Mouse (Mus musculus) bone marrow macrophage, adult 2 months (primary cell): ENCODE results near the gene Prdm5. TPM values are rescaled to one million over a fixed set of nuclear protein-coding genes. Genes with fewer than 3 reads are reported as not detected.
A peak's percentile ranks its signal among the peaks of the same experiment; 100 is the strongest.

Experiments used
- H3K27ac ChIP-seq: 2 replicates; pipeline ENCODE4 v1.5.1; 2012; ENCODE audit warnings: low read depth, low read length; ENCODE audit not compliant: insufficient read depth
- H3K4me1 ChIP-seq: 2 replicates; pipeline ENCODE4 v1.6.1; 2012; ENCODE audit warnings: low read length; ENCODE audit not compliant: control insufficient read depth, insufficient read depth
- H3K4me3 ChIP-seq: 2 replicates; pipeline ENCODE4 v1.5.1; 2012; ENCODE audit warnings: mild to moderate bottlenecking, low read length, moderate library complexity; ENCODE audit not compliant: insufficient read depth
- CTCF ChIP-seq: IDR thresholded peaks from 2 replicates; pipeline ENCODE4 v1.5.1; 2012; ENCODE audit warnings: low read depth, mild to moderate bottlenecking, low read length, moderate library complexity
- POLR2A ChIP-seq: IDR thresholded peaks from 2 replicates; pipeline ENCODE4 v1.6.1; 2012; ENCODE audit warnings: mild to moderate bottlenecking, low read depth, low read length, borderline replicate concordance
- polyA plus RNA-seq: library from polyadenylated mRNA; stranded (reverse); fragments of >200 nt; gene quantifications from 2 replicates; pipeline ENCODE4 v1.2.4, GENCODE M21; 2012; ENCODE audit not compliant: missing spikeins, insufficient read depth, insufficient read length

The Prdm5 gene
- not detected in 2 replicates for polyA plus RNA-seq

GRCm38 (mm10) chr6:65778861-65779688 lies at the start of gene Prdm5:
Prdm5 (plus strand) TSS chr6:65778988.
- no peak for TF ChIP-seq POLR2A
- no peak for TF ChIP-seq CTCF
- Histone ChIP-seq H3K4me3 (peak within 1 kb of the TSS; percentile 83), H3K27ac (no peak within 1 kb of the TSS), H3K4me1 (peaks cover 5% of the 10 kb centered on the region; the same call in 1 of the 2 replicates)

DNA sequence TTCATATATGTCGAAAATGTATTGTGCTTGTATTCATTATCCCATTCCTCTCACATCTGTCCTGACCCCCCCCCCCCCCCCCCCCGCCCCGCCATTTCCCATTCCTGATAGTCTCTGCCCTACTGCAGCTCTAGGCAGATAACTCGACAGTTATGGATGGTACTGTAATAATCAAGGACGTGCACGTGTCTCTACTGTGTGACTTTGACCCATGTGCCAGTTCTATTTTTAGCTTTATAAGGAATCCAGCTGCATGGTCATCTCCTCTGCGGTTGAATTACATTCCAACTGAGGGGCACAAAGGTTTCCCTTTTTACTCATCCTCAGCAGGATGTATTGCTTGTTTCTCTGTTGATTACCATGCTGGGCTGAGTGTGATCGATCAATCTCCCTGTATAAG lies 39.3 kb upstream of the Prdm5 start:
- TF ChIP-seq CTCF: no peak
- no peak for TF ChIP-seq POLR2A

DNA sequence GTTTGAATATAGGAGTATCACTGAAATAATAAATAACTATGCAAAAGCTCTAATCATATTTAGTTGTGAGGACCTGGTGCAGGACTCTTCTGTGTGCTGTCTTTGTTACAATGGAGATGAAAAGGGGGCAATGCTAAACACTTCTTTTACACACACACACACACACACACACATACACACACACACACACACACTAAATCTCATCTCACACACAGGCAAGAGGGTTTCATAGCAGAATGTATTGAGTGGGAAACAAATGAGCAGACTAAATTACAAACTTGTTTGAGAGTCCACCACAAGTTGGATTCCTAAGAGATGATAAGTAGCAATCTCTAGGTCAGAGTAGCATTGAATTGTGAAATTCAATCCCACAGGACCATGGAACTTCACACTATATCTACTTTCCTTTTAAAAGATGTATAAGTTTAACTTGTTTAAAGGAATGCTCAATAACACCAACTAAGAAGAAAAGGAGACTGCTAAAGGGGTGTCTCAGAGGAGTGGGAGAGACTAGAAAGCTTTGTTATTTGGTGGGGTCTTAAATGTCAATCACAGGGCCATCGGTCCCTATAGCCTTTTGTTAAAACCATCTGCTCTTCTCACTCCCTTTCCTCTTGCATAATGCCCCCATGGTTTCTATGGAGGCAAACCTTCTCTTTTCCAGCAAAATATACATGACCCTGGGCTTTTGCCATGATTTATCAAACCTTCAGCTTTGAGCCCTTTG lies 35.5 kb upstream of the Prdm5 start:
- peaks cover 3% of the 10 kb centered on the region; the same call in 1 of the 2 replicates for H3K4me1 ChIP-seq
- TF ChIP-seq CTCF (no peak), POLR2A (no peak)
- no peak overlapping the region for H3K4me3 ChIP-seq
- no peak overlapping the region for H3K27ac ChIP-seq

More for the DNA sequence above, 39.3 kb upstream of the Prdm5 start:
- H3K27ac ChIP-seq: peak overlapping the region; percentile 31; the same call in 1 of the 2 replicates
- H3K4me3 ChIP-seq: no peak overlapping the region
- H3K4me1 ChIP-seq: peaks cover 3% of the 10 kb centered on the region; the same call in 1 of the 2 replicates

DNA sequence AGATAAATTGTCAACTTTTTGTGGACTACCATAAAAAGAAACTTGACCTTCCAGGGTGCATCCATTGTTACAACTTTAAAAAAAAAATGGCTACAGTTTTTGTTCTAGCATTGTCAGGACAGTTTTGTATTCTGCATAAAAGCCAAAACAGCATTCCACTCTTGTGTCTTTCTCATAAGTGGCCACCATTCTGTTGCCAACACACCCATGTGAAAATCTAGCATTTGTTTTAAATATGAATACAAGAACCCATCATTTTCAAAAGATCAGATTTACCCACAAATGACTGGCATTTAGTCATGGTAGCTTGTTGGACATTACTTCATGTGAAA lies 35.0 kb upstream of the Prdm5 start:
- TF ChIP-seq POLR2A (no peak), CTCF (no peak)
- Histone ChIP-seq H3K27ac (no peak overlapping the region), H3K4me3 (no peak overlapping the region), H3K4me1 (peaks cover 3% of the 10 kb centered on the region; the same call in 1 of the 2 replicates)

DNA sequence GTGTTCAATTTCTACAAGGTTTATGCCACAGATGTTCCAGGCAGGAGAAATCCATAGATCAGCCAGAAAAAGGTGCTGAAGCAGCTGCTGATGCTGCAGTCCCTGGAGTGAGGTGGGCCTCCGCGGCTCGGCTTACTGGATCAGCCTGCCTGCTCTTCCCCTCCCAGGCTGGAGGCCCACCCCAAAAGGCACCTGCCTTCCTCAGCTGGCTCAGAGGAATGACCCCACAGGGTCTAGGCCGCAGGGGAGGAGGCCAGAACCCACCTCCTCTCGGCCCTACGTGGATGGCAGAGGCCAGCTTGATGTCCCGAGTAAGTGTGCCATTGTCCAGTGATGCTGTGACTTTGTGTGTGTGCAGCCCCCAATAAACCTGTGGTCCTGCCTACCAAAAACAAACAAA lies 20.6 kb upstream of the Prdm5 start:
- H3K4me1 ChIP-seq: peaks cover 5% of the 10 kb centered on the region
- H3K4me3 ChIP-seq: no peak overlapping the region
- TF ChIP-seq POLR2A: no peak
- TF ChIP-seq CTCF: no peak
- no peak overlapping the region for H3K27ac ChIP-seq

- peaks cover 5% of the 10 kb centered on the region for H3K4me1 ChIP-seq
- TF ChIP-seq POLR2A (no peak), CTCF (no peak)
- H3K27ac ChIP-seq: no peak overlapping the region
- H3K4me3 ChIP-seq: no peak overlapping the region
Observed at GRCm38 (mm10) chr6:65759174-65759573, 19.6 kb upstream of the Prdm5 start.

GRCm38 (mm10) chr6:65760073-65760472 lies 18.7 kb upstream of the Prdm5 start:
- Histone ChIP-seq H3K4me1 (peaks cover 3% of the 10 kb centered on the region), H3K27ac (no peak overlapping the region), H3K4me3 (no peak overlapping the region)
- TF ChIP-seq CTCF: no peak
- no peak for TF ChIP-seq POLR2A

GRCm38 (mm10) chr6:65764459-65764858 lies 14.3 kb upstream of the Prdm5 start:
- H3K27ac ChIP-seq: no peak overlapping the region
- TF ChIP-seq CTCF (no peak), POLR2A (no peak)
- H3K4me1 ChIP-seq: peaks cover 8% of the 10 kb centered on the region
- H3K4me3 ChIP-seq: no peak overlapping the region

- TF ChIP-seq CTCF (no peak), POLR2A (no peak)
- no peak overlapping the region for H3K27ac ChIP-seq
- H3K4me3 ChIP-seq: no peak overlapping the region
- peaks cover 8% of the 10 kb centered on the region for H3K4me1 ChIP-seq
Observed at GRCm38 (mm10) chr6:65765057-65765456, 13.7 kb upstream of the Prdm5 start.
